Mouse (Mus musculus) forebrain, embryonic 15.5 days (tissue): ENCODE measurements at regions not wholly inside any gene's neighbourhood (a gene's known extent, or its start where the extent isn't known, plus 50 kb on each side); places are given as distances from the start of the nearest gene placed in this dataset.

Experiments used
- ATAC-seq: fragments of 200-750 bp; cut with Nextera tagmentation; replicated peaks from 2 replicates; pipeline ENCODE4 v1.8.0; 2017; ENCODE audit warnings: mild to moderate bottlenecking, moderate TSS enrichment, moderate library complexity
- H3K27ac ChIP-seq: fragments of 300-500 bp; sonication (generic); replicated peaks from 2 replicates; pipeline ENCODE4 v1.5.1; 2015; ENCODE audit warnings: mild to moderate bottlenecking, inconsistent platforms
- H3K27me3 ChIP-seq: fragments of 300-500 bp; sonication (generic); 2 replicates; pipeline ENCODE4 v1.6.1; 2015; ENCODE audit warnings: inconsistent platforms
- H3K36me3 ChIP-seq: fragments of 300-500 bp; sonication (generic); 2 replicates; pipeline ENCODE4 v1.6.1; 2015; ENCODE audit warnings: mild to moderate bottlenecking, inconsistent platforms
- H3K4me1 ChIP-seq: fragments of 300-500 bp; sonication (generic); 2 replicates; pipeline ENCODE4 v1.6.1; 2015; ENCODE audit warnings: inconsistent platforms
- H3K4me2 ChIP-seq: fragments of 300-500 bp; sonication (generic); replicated peaks from 2 replicates; pipeline ENCODE4 v1.6.1; 2015; ENCODE audit warnings: mild to moderate bottlenecking, inconsistent platforms
- H3K4me3 ChIP-seq: fragments of 300-500 bp; sonication (generic); 2 replicates; pipeline ENCODE4 v1.5.1; 2015; ENCODE audit warnings: mild to moderate bottlenecking, inconsistent platforms
- H3K9ac ChIP-seq: fragments of 300-500 bp; sonication (generic); replicated peaks from 2 replicates; pipeline ENCODE4 v1.6.1; 2015; ENCODE audit warnings: mild to moderate bottlenecking, inconsistent platforms
- H3K9me3 ChIP-seq: fragments of 300-500 bp; sonication (generic); 2 replicates; pipeline ENCODE4 v1.6.1; 2016; ENCODE audit warnings: inconsistent platforms
- WGBS: fragments of 180-500 bp; shearing (Covaris S2); methylation state at CpG from one replicate; pipeline ENCODE4 v1.1.7; 2015; ENCODE audit warnings: mixed read lengths; 5-methylcytosine and 5-hydroxymethylcytosine counted together

GRCm38 (mm10) chr1:157027681-157028080, 80.8 kb downstream of the Tex35 start:
- no peak for ATAC-seq

GRCm38 (mm10) chr1:157023462-157023861, 84.0 kb upstream of the Ralgps2 start:
- no peaks in the 10 kb centered on the region for H3K9me3 ChIP-seq
- no peak overlapping the region for H3K4me3 ChIP-seq
- H3K9ac ChIP-seq = no peak overlapping the region
- H3K36me3 ChIP-seq = no peaks in the 10 kb centered on the region
- no peak overlapping the region for H3K27ac ChIP-seq
- H3K27me3 ChIP-seq = no peaks in the 10 kb centered on the region
- no peak for ATAC-seq
- WGBS = 81% methylated on average over 6 of the region's 6 CpGs
- H3K4me2 ChIP-seq = no peak overlapping the region
- no peaks in the 10 kb centered on the region for H3K4me1 ChIP-seq

More at GRCm38 (mm10) chr1:157027681-157028080, 80.8 kb downstream of the Tex35 start:
- H3K4me3 ChIP-seq = no peak overlapping the region
- no peak overlapping the region for H3K27ac ChIP-seq
- no peaks in the 10 kb centered on the region for H3K27me3 ChIP-seq
- no peaks in the 10 kb centered on the region for H3K9me3 ChIP-seq
- H3K4me1 ChIP-seq = no peaks in the 10 kb centered on the region
- WGBS = 89% methylated on average over 7 of the region's 7 CpGs
- no peak overlapping the region for H3K4me2 ChIP-seq
- no peaks in the 10 kb centered on the region for H3K36me3 ChIP-seq
- no peak overlapping the region for H3K9ac ChIP-seq

GRCm38 (mm10) chr1:157022456-157023435, 83.3 kb upstream of the Ralgps2 start:
- no peak overlapping the region for H3K4me2 ChIP-seq
- no peak overlapping the region for H3K4me3 ChIP-seq
- H3K27ac ChIP-seq = no peak overlapping the region
- no peaks in the 10 kb centered on the region for H3K4me1 ChIP-seq
- H3K36me3 ChIP-seq = no peaks in the 10 kb centered on the region
- no peaks in the 10 kb centered on the region for H3K27me3 ChIP-seq
- ATAC-seq = no peak
- 75% methylated on average over 12 of the region's 12 CpGs for WGBS
- no peak overlapping the region for H3K9ac ChIP-seq
- no peaks in the 10 kb centered on the region for H3K9me3 ChIP-seq

- Histone ChIP-seq H3K4me3 (no peak overlapping the region), H3K36me3 (no peaks in the 10 kb centered on the region), H3K9me3 (no peaks in the 10 kb centered on the region), H3K4me1 (no peaks in the 10 kb centered on the region), H3K27ac (no peak overlapping the region), H3K4me2 (no peak overlapping the region), H3K9ac (no peak overlapping the region), H3K27me3 (no peaks in the 10 kb centered on the region)
- 56% methylated on average over 7 of the region's 7 CpGs for WGBS
- no peak for ATAC-seq
Observed at GRCm38 (mm10) chr1:157019892-157020291, 80.5 kb upstream of the Ralgps2 start.

- Histone ChIP-seq H3K27ac (no peak overlapping the region), H3K4me1 (no peaks in the 10 kb centered on the region), H3K4me2 (no peak overlapping the region), H3K9me3 (no peaks in the 10 kb centered on the region), H3K27me3 (no peaks in the 10 kb centered on the region), H3K4me3 (no peak overlapping the region), H3K36me3 (no peaks in the 10 kb centered on the region), H3K9ac (no peak overlapping the region)
- no peak for ATAC-seq
- WGBS = 86% methylated on average over 2 of the region's 2 CpGs
Observed at GRCm38 (mm10) chr1:157018726-157019125, 79.3 kb upstream of the Ralgps2 start.

GRCm38 (mm10) chr1:157017198-157017994, 78.0 kb upstream of the Ralgps2 start:
- H3K9me3 ChIP-seq = no peaks in the 10 kb centered on the region
- no peaks in the 10 kb centered on the region for H3K4me1 ChIP-seq
- H3K27me3 ChIP-seq = no peaks in the 10 kb centered on the region
- ATAC-seq = no peak
- H3K4me2 ChIP-seq = no peak overlapping the region
- H3K4me3 ChIP-seq = no peak overlapping the region
- H3K9ac ChIP-seq = no peak overlapping the region
- no peak overlapping the region for H3K27ac ChIP-seq
- 59% methylated on average over 13 of the region's 13 CpGs for WGBS
- H3K36me3 ChIP-seq = no peaks in the 10 kb centered on the region

- H3K4me2 ChIP-seq = no peak overlapping the region
- ATAC-seq = no peak
- WGBS = 41% methylated on average over 8 of the region's 8 CpGs
Observed at GRCm38 (mm10) chr1:157016625-157017024, 77.2 kb upstream of the Ralgps2 start.

GRCm38 (mm10) chr1:157014532-157015497, 75.4 kb upstream of the Ralgps2 start:
- Histone ChIP-seq H3K27ac (no peak overlapping the region), H3K4me3 (no peak overlapping the region), H3K36me3 (no peaks in the 10 kb centered on the region), H3K4me1 (no peaks in the 10 kb centered on the region), H3K9ac (no peak overlapping the region), H3K4me2 (no peak overlapping the region), H3K27me3 (no peaks in the 10 kb centered on the region), H3K9me3 (no peaks in the 10 kb centered on the region)
- ATAC-seq = no peak
- WGBS = 90% methylated on average over 17 of the region's 17 CpGs

More at GRCm38 (mm10) chr1:157016625-157017024, 77.2 kb upstream of the Ralgps2 start:
- Histone ChIP-seq H3K4me3 (no peak overlapping the region), H3K27me3 (no peaks in the 10 kb centered on the region), H3K9ac (no peak overlapping the region), H3K9me3 (no peaks in the 10 kb centered on the region), H3K36me3 (no peaks in the 10 kb centered on the region), H3K4me1 (no peaks in the 10 kb centered on the region), H3K27ac (no peak overlapping the region)

GRCm38 (mm10) chr1:157013669-157014048, 74.2 kb upstream of the Ralgps2 start:
- H3K27me3 ChIP-seq = no peaks in the 10 kb centered on the region
- H3K4me2 ChIP-seq = no peak overlapping the region
- H3K36me3 ChIP-seq = no peaks in the 10 kb centered on the region
- H3K9me3 ChIP-seq = no peaks in the 10 kb centered on the region
- WGBS = 68% methylated on average over 7 of the region's 7 CpGs
- no peaks in the 10 kb centered on the region for H3K4me1 ChIP-seq
- ATAC-seq = no peak
- no peak overlapping the region for H3K9ac ChIP-seq
- H3K27ac ChIP-seq = no peak overlapping the region
- no peak overlapping the region for H3K4me3 ChIP-seq

- WGBS = 80% methylated on average over 7 of the region's 7 CpGs
- no peak for ATAC-seq
- no peaks in the 10 kb centered on the region for H3K27me3 ChIP-seq
- H3K36me3 ChIP-seq = no peaks in the 10 kb centered on the region
- H3K4me1 ChIP-seq = no peaks in the 10 kb centered on the region
- no peak overlapping the region for H3K9ac ChIP-seq
- no peak overlapping the region for H3K27ac ChIP-seq
- no peak overlapping the region for H3K4me2 ChIP-seq
- H3K4me3 ChIP-seq = no peak overlapping the region
- no peaks in the 10 kb centered on the region for H3K9me3 ChIP-seq
Observed at GRCm38 (mm10) chr1:157012950-157013668, 73.7 kb upstream of the Ralgps2 start.

- WGBS = 90% methylated on average over 6 of the region's 6 CpGs
- H3K4me1 ChIP-seq = no peaks in the 10 kb centered on the region
- no peak overlapping the region for H3K27ac ChIP-seq
- no peaks in the 10 kb centered on the region for H3K9me3 ChIP-seq
- H3K9ac ChIP-seq = no peak overlapping the region
- no peaks in the 10 kb centered on the region for H3K27me3 ChIP-seq
- no peak overlapping the region for H3K4me3 ChIP-seq
- H3K4me2 ChIP-seq = no peak overlapping the region
- no peak for ATAC-seq
- H3K36me3 ChIP-seq = no peaks in the 10 kb centered on the region
Observed at GRCm38 (mm10) chr1:157011226-157011625, 71.8 kb upstream of the Ralgps2 start.
